Mouse (Mus musculus) testis, adult 2 months (tissue): ENCODE data around the gene Sash3.

Source experiments
- CTCF ChIP-seq: fragments of 200-500 bp; IDR thresholded peaks from 2 replicates; pipeline ENCODE4 v1.5.1; 2012; ENCODE audit warnings: low read depth, mild to moderate bottlenecking, inconsistent platforms, low read length, moderate library complexity; ENCODE audit not compliant: control insufficient read depth, insufficient read depth, insufficient replicate concordance
- POLR2A ChIP-seq: fragments of 200-500 bp; IDR thresholded peaks from 2 replicates; pipeline ENCODE4 v1.6.1; 2012; ENCODE audit warnings: low read depth, mild to moderate bottlenecking, inconsistent platforms, low read length, moderate library complexity; ENCODE audit not compliant: control insufficient read depth

DNA sequence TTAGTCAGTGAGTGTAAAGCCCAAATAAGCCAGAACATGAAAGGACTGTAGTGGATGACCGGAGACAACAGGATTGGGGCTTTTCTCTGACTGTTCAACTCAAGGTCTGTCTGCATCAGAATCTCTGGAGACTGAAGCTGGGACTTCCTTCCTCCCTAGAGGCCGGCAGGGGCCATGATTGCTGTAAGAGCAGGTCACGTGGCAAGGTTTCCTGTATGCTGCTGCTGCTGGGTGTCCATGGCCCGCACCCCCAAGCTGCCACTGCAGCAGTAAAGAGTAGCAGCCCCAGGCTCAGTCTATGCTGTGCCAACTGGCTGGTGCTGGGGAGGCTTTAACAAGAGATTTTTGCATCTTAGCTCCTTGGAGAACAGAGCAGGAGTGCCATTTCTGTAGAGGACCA, at the start of gene Sash3:
- TF ChIP-seq CTCF, result no peak
- no peak for TF ChIP-seq POLR2A
